Mouse (Mus musculus) kidney, embryonic 14.5 days (tissue): ENCODE data around the gene Foxs1. TPM values are rescaled to one million over a fixed set of nuclear protein-coding genes. Genes with fewer than 3 reads are reported as not detected.

Experiments
- ATAC-seq: fragments of 200-750 bp; cut with Nextera tagmentation; 2 replicates; pipeline ENCODE4 v1.8.0; 2017; ENCODE audit warnings: moderate number of reproducible peaks, mild to moderate bottlenecking, moderate TSS enrichment, moderate library complexity; ENCODE audit not compliant: low FRiP score, low TSS enrichment
- H3K27ac ChIP-seq: fragments of 300-500 bp; sonication (generic); 2 replicates; pipeline ENCODE4 v1.5.1; 2014; ENCODE audit warnings: low read depth, mild to moderate bottlenecking, low read length, moderate library complexity, mixed read lengths
- H3K27me3 ChIP-seq: fragments of 300-500 bp; sonication (generic); 2 replicates; pipeline ENCODE4 v1.6.1; 2014; ENCODE audit warnings: mild to moderate bottlenecking, low read length; ENCODE audit not compliant: control insufficient read depth, insufficient read depth
- H3K36me3 ChIP-seq: fragments of 300-500 bp; sonication (generic); 2 replicates; pipeline ENCODE4 v1.6.1; 2014; ENCODE audit warnings: low read length, mixed read lengths; ENCODE audit not compliant: control insufficient read depth, insufficient read depth
- H3K4me1 ChIP-seq: fragments of 300-500 bp; sonication (generic); 2 replicates; pipeline ENCODE4 v1.6.1; 2014; ENCODE audit warnings: low read length, mixed read lengths; ENCODE audit not compliant: control insufficient read depth, insufficient read depth
- H3K4me2 ChIP-seq: fragments of 300-500 bp; sonication (generic); replicated peaks from 2 replicates; pipeline ENCODE4 v1.6.1; 2014; ENCODE audit warnings: low read depth, mild to moderate bottlenecking, low read length
- H3K4me3 ChIP-seq: fragments of 300-500 bp; sonication (generic); 2 replicates; pipeline ENCODE4 v1.5.1; 2014; ENCODE audit warnings: mild to moderate bottlenecking, low read length
- H3K9ac ChIP-seq: fragments of 300-500 bp; sonication (generic); 2 replicates; pipeline ENCODE4 v1.6.1; 2014; ENCODE audit warnings: low read depth, mild to moderate bottlenecking, low read length, moderate library complexity
- H3K9me3 ChIP-seq: fragments of 300-500 bp; sonication (generic); 2 replicates; pipeline ENCODE4 v1.6.1; 2016; ENCODE audit warnings: low read length; ENCODE audit not compliant: control insufficient read depth
- WGBS: fragments of 180-500 bp; shearing (Covaris S2); extraction: QIAGEN DNeasy Blood & Tissue Kit; methylation state at CpG from one replicate; pipeline ENCODE4 v1.1.7; 2014; 5-methylcytosine and 5-hydroxymethylcytosine counted together
- polyA plus RNA-seq: library from polyadenylated mRNA; unstranded; fragments of >200 nt; fragmentation: Nextera tagmentation; extraction: Ambion mirVana; gene quantifications from 2 replicates; pipeline ENCODE4 v1.2.1, GENCODE M21; 2014

Foxs1 gene
- polyA plus RNA-seq, 1 experiment from 2014 or later, result 4.4 TPM

- ATAC-seq, result no peak
- 93% methylated on average over 15 of the region's 15 CpGs for WGBS
- Histone ChIP-seq H3K4me2 (no peak overlapping the region), H3K4me1 (peaks cover 19% of the 10 kb centered on the region; the same call in 1 of the 2 replicates), H3K27ac (no peak overlapping the region), H3K9me3 (no peaks in the 10 kb centered on the region), H3K36me3 (no peaks in the 10 kb centered on the region), H3K27me3 (no peaks in the 10 kb centered on the region), H3K9ac (no peak overlapping the region), H3K4me3 (no peak overlapping the region)
Measured at GRCm38 (mm10) chr2:152901296-152901695, 31.7 kb downstream of the Foxs1 start.

GRCm38 (mm10) chr2:152899011-152899410, 34.0 kb downstream of the Foxs1 start:
- Histone ChIP-seq H3K4me3 (no peak overlapping the region), H3K4me1 (peaks cover 11% of the 10 kb centered on the region; the same call in 1 of the 2 replicates), H3K36me3 (peaks cover 21% of the 10 kb centered on the region), H3K27ac (no peak overlapping the region), H3K9ac (no peak overlapping the region), H3K4me2 (no peak overlapping the region), H3K27me3 (no peaks in the 10 kb centered on the region), H3K9me3 (no peaks in the 10 kb centered on the region)
- 47% methylated on average over 6 of the region's 6 CpGs for WGBS
- no peak for ATAC-seq

- Histone ChIP-seq H3K4me2 (no peak overlapping the region), H3K27ac (no peak overlapping the region), H3K36me3 (peaks cover 42% of the 10 kb centered on the region), H3K9ac (no peak overlapping the region), H3K9me3 (no peaks in the 10 kb centered on the region), H3K27me3 (no peaks in the 10 kb centered on the region), H3K4me1 (no peaks in the 10 kb centered on the region), H3K4me3 (no peak overlapping the region)
- WGBS, result 91% methylated on average over 3 of the region's 3 CpGs
- ATAC-seq, result no peak
Measured at GRCm38 (mm10) chr2:152896926-152897325, 36.1 kb downstream of the Foxs1 start.

- H3K9ac ChIP-seq, result no peak overlapping the region
- H3K36me3 ChIP-seq, result peaks cover 53% of the 10 kb centered on the region
- no peak overlapping the region for H3K4me3 ChIP-seq
- H3K9me3 ChIP-seq, result no peaks in the 10 kb centered on the region
- WGBS, result 96% methylated on average over 9 of the region's 9 CpGs
- H3K4me2 ChIP-seq, result no peak overlapping the region
- H3K4me1 ChIP-seq, result no peaks in the 10 kb centered on the region
- no peak for ATAC-seq
- H3K27me3 ChIP-seq, result no peaks in the 10 kb centered on the region
- no peak overlapping the region for H3K27ac ChIP-seq
Measured at GRCm38 (mm10) chr2:152895834-152896233, 37.2 kb downstream of the Foxs1 start.

- Histone ChIP-seq H3K9ac (no peak overlapping the region), H3K27ac (no peak overlapping the region), H3K36me3 (peaks cover 92% of the 10 kb centered on the region), H3K9me3 (no peaks in the 10 kb centered on the region), H3K4me2 (no peak overlapping the region), H3K4me1 (no peaks in the 10 kb centered on the region), H3K27me3 (no peaks in the 10 kb centered on the region), H3K4me3 (no peak overlapping the region)
- ATAC-seq, result no peak
- 94% methylated on average over 5 of the region's 5 CpGs for WGBS
Measured at GRCm38 (mm10) chr2:152888774-152889173, 44.2 kb downstream of the Foxs1 start.

GRCm38 (mm10) chr2:152887230-152887629, 45.8 kb downstream of the Foxs1 start:
- no peak overlapping the region for H3K9ac ChIP-seq
- H3K4me1 ChIP-seq, result no peaks in the 10 kb centered on the region
- no peak overlapping the region for H3K27ac ChIP-seq
- no peak overlapping the region for H3K4me2 ChIP-seq
- H3K27me3 ChIP-seq, result no peaks in the 10 kb centered on the region
- H3K36me3 ChIP-seq, result peaks cover 91% of the 10 kb centered on the region
- WGBS, result 87% methylated on average over 3 of the region's 3 CpGs
- no peaks in the 10 kb centered on the region for H3K9me3 ChIP-seq
- H3K4me3 ChIP-seq, result no peak overlapping the region
- ATAC-seq, result no peak

GRCm38 (mm10) chr2:152884101-152884645, 48.8 kb downstream of the Foxs1 start:
- peaks cover 94% of the 10 kb centered on the region for H3K36me3 ChIP-seq
- WGBS, result 97% methylated on average over 6 of the region's 6 CpGs

More at GRCm38 (mm10) chr2:152884101-152884645, 48.8 kb downstream of the Foxs1 start:
- Histone ChIP-seq H3K27me3 (no peaks in the 10 kb centered on the region), H3K27ac (no peak overlapping the region), H3K4me3 (no peak overlapping the region), H3K9me3 (no peaks in the 10 kb centered on the region), H3K4me1 (no peaks in the 10 kb centered on the region), H3K4me2 (no peak overlapping the region), H3K9ac (no peak overlapping the region)
- ATAC-seq, result no peak

Other genes starting within 250 kb of the Foxs1 start
- 35.4 and 40.8 TPM in 2 replicates for gene Mcts2, start 246.2 kb downstream of the Foxs1 start, polyA plus RNA-seq
- 129 and 178 TPM in 2 replicates for gene Id1, start 197.0 kb downstream of the Foxs1 start, polyA plus RNA-seq
- gene Cox4i2, start 179.0 kb downstream of the Foxs1 start, polyA plus RNA-seq, result 12.1 and 18.8 TPM in 2 replicates
- 66.9 and 96.1 TPM in 2 replicates for gene Bcl2l1, start 101.5 kb downstream of the Foxs1 start, polyA plus RNA-seq
- 107 and 124 TPM in 2 replicates for gene Tpx2, start 85.2 kb downstream of the Foxs1 start, polyA plus RNA-seq
- 0.13 TPM in 1 of 2 replicates, not detected in the other for gene Mylk2, start 21.9 kb downstream of the Foxs1 start, polyA plus RNA-seq
- 2.3 and 2.5 TPM in 2 replicates for gene Dusp15, start 18.5 kb upstream of the Foxs1 start, polyA plus RNA-seq
- gene Ttll9, start 29.3 kb upstream of the Foxs1 start, polyA plus RNA-seq, result 1.1 and 1.2 TPM in 2 replicates
- 58.2 and 79.8 TPM in 2 replicates for gene Pdrg1, start 82.2 kb upstream of the Foxs1 start, polyA plus RNA-seq
- gene Xkr7, start 98.6 kb upstream of the Foxs1 start, polyA plus RNA-seq, result not detected in 2 replicates
- gene Ccm2l, start 132.7 kb upstream of the Foxs1 start, polyA plus RNA-seq, result 4.2 and 4.4 TPM in 2 replicates
- 3.9 and 4.8 TPM in 2 replicates for gene Hck, start 175.3 kb upstream of the Foxs1 start, polyA plus RNA-seq
- 71.1 and 99.4 TPM in 2 replicates for gene Tm9sf4, start 228.1 kb upstream of the Foxs1 start, polyA plus RNA-seq